Mouse (Mus musculus) heart, postnatal 0 days (tissue): ENCODE data around the gene Gstm7.

Experiments
- CTCF ChIP-seq: IDR thresholded peaks from 2 replicates; pipeline ENCODE4 v1.5.1; 2016; ENCODE audit warnings: antibody characterized with exemption, control low read depth, low read depth
- EP300 ChIP-seq: IDR thresholded peaks from 2 replicates; pipeline ENCODE4 v1.6.1; 2016; ENCODE audit warnings: antibody characterized with exemption, low read depth

- TF ChIP-seq CTCF (peak; percentile 45), EP300 (peak; percentile 78)
Observed at GRCm38 (mm10) chr3:107931670-107932069, at the start of gene Gstm7.
